Mouse (Mus musculus) G1E (cell line): ENCODE results near the gene Purb.

Experiments used
- CTCF ChIP-seq: IDR thresholded peaks from 2 replicates; pipeline ENCODE4 v1.5.1; 2012; ENCODE audit warnings: low read depth, low read length, inconsistent platforms, mixed read lengths
- GATA1 ChIP-seq: IDR thresholded peaks from 2 replicates; pipeline ENCODE4 v1.6.1; 2012; ENCODE audit warnings: borderline replicate concordance, low read length, inconsistent platforms, mixed read lengths
- TAL1 ChIP-seq: conservative IDR thresholded peaks from 2 replicates; pipeline ENCODE4 v1.6.1; 2012; ENCODE audit warnings: low read depth, low read length, inconsistent platforms, mixed read lengths

- no peak for TF ChIP-seq GATA1
- no peak for TF ChIP-seq CTCF
- TF ChIP-seq TAL1 = no peak
Observed at GRCm38 (mm10) chr11:6475867-6476484, at the start of gene Purb.
